Mouse (Mus musculus) embryonic fibroblast, embryonic 13.5 days (primary cell): Measurements from ENCODE around the gene Zfp697. TPM values are rescaled to one million over a fixed set of nuclear protein-coding genes. Genes with fewer than 3 reads are reported as not detected.

ENCODE experiments used
- H3K27ac ChIP-seq: 2 replicates; pipeline ENCODE4 v1.5.1; 2012; ENCODE audit warnings: low read length, control low read depth, inconsistent platforms; ENCODE audit not compliant: insufficient read depth
- H3K4me1 ChIP-seq: 2 replicates; pipeline ENCODE4 v1.6.1; 2011; ENCODE audit warnings: low read length; ENCODE audit not compliant: control insufficient read depth, insufficient read depth
- H3K4me3 ChIP-seq: 2 replicates; pipeline ENCODE4 v1.5.1; 2011; ENCODE audit warnings: mild to moderate bottlenecking, control low read depth, low read length; ENCODE audit not compliant: insufficient read depth
- CTCF ChIP-seq: IDR thresholded peaks from 2 replicates; pipeline ENCODE4 v1.5.1; 2011; ENCODE audit warnings: mild to moderate bottlenecking, control low read depth, low read length, moderate library complexity, borderline replicate concordance; ENCODE audit not compliant: insufficient read depth
- POLR2A ChIP-seq: IDR thresholded peaks from 2 replicates; pipeline ENCODE4 v1.6.1; 2011; ENCODE audit warnings: low read depth, mild to moderate bottlenecking, control low read depth, low read length, moderate library complexity
- polyA plus RNA-seq: library from polyadenylated mRNA; stranded (reverse); fragments of >200 nt; gene quantifications from 2 replicates; pipeline ENCODE4 v1.2.4, GENCODE M21; 2011; ENCODE audit warnings: low read depth; ENCODE audit not compliant: missing spikeins, insufficient read length

The Zfp697 gene
- polyA plus RNA-seq, 1 experiment, result 7.6 TPM

DNA sequence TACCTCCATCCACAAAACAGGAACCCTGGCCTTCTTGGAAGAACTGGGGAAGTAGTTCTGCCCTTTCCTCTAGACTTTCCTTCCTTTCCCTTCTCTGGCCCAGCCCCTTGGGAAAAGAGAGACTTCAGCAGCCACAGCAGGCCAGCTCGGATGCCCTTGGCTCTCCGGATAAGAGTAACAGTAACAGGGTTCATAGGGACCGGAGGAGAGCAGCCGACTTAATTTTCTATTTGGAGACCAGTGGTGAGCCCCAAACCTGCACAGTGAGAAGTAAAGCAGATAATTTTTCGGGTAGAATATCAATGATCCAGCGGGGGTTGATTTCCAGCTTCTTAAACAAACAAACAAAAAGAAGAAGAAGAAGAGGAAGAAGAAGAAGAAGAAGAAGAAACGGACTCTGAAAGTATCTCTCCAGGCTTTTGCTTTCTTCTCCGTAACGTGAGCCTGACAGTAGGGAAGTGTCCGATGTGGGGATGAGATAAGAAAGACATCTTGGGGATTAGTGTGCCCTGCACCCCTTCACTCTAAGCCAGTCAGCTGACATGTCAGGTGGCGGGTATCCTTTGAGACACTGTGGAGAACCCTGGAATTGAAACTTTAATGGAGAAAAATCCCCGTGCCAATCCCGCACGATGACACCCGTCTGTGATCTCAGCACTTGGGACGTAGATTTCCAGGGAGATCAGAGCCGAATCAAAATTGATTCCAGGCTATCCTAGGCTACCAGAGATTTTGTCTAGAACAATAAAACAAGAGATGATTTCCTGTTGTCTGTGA lies 41.3 kb upstream of the Zfp697 start:
- Histone ChIP-seq H3K4me1 (peaks cover 9% of the 10 kb centered on the region; the same call in 1 of the 2 replicates), H3K27ac (no peak overlapping the region), H3K4me3 (no peak overlapping the region)
- TF ChIP-seq CTCF, result no peak
- TF ChIP-seq POLR2A, result no peak

DNA sequence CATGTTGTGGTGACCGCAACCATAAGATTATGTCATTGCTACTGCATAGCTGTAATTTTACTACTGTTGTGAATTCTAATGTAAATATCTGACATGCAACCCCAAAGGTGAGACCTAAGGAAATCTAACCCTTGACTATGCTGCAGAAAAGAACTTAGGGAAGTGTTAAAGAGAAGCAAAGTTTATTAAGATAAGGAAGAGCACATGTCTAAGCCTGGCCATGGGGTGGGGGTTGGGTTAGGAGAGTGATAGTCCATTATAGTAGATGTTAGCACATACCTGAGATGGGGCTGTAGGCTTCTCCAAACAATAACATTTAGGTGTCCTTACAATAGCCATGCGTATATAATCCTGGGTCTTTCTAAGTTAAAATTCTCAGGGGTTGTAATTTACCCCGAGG lies 39.0 kb upstream of the Zfp697 start:
- TF ChIP-seq CTCF, result no peak
- no peak for TF ChIP-seq POLR2A
- Histone ChIP-seq H3K27ac (no peak overlapping the region), H3K4me1 (no peaks in the 10 kb centered on the region), H3K4me3 (no peak overlapping the region)

DNA sequence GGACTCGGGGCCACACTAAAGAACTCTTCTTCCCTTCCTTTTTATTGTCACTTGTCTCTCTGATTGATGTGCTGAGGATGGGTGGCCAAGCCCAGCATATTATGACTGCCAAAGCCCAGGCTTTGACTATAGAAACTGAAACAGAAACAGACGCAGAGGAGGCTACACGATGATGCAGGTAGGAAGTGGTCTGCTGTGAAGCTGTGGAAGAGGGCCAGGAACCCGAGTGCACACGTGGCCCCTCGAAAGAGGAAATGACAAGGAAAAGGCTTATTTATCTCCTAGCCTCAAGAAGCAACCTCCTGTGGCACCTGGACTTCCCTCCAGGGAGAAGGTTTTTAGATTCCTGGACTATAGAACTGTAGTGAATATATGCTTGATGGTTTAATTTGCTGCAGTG lies 34.2 kb upstream of the Zfp697 start:
- TF ChIP-seq CTCF (no peak), POLR2A (no peak)
- Histone ChIP-seq H3K27ac (no peak overlapping the region), H3K4me3 (no peak overlapping the region), H3K4me1 (no peaks in the 10 kb centered on the region)

DNA sequence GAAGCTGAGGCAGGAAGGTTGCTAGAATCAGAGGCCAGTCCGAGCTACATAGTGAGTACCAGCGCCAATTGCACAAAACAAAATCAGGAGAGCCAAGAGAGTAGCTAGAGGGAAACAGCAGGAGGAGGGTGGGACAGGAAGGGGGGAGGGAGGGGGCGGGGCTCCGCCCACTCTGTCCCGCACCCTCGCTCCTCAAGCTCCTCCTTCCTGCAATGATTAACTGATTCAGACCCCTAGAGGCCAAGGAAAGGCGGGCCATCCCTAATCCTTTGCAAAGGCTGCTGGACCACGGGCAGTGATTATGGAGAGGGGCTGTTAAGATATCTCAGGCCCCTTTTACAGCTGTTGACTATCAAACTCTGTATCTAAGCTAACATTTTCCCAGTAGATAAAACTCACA lies 33.6 kb upstream of the Zfp697 start:
- TF ChIP-seq POLR2A (no peak), CTCF (no peak)

DNA sequence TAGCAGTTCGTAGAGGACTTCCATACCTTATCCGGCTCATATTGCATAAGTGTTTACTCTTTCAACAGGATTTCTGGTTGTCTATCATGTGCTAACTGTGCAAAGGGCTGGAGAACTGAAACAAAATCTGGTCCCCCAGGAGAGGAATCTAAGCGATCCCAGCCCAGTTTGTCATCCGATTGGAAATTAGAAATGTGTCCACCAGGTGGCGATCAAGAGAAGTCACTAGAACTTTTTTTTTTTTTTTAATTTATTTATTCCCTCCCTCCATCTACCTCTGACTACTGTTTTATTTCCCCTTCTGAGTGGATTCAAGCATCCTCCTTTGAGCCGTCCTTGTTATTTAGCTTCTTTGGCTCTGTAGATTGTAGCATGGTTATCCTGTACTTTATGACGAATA lies 28.4 kb upstream of the Zfp697 start:
- H3K27ac ChIP-seq, result no peak overlapping the region
- TF ChIP-seq CTCF (no peak), POLR2A (no peak)

More for the DNA sequence above, 33.6 kb upstream of the Zfp697 start:
- Histone ChIP-seq H3K27ac (no peak overlapping the region), H3K4me1 (no peaks in the 10 kb centered on the region), H3K4me3 (no peak overlapping the region)

DNA sequence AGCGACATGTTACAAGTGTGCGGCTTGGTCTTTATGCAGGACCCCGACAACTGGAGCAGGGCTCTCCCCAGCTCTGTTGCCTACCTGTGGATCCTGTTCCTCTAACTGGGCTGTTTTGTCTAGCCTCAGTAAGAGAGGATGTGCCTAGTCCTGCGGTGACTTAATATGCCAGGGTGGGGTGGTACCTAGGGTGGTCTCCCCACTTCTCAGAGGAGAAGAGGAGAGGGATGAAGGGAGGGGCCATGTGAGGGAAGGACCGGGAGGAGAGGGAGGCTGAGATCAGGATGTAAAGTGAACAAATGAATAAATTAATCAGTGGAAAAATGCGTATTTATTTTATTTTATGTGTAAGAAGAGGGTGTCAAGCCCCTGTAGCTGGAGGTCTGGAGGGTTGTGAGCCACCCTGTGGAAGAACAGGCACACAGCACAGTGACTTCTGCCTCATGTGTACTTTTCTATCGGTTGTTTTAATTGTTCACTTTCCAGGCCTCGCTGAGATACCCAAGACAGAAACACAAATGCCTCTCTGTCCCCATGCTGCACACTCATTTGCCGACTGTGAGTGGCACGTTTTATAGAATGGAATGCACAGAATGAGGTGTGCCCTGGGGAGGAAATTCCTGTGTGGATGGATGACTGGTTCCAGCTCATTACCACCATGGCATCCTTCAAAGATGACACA lies 26.8 kb upstream of the Zfp697 start:
- TF ChIP-seq CTCF (peak; percentile 35; the same call in 1 of the 2 replicates), POLR2A (no peak)
- no peak overlapping the region for H3K4me3 ChIP-seq
- H3K4me1 ChIP-seq, result peaks cover 14% of the 10 kb centered on the region; the same call in 1 of the 2 replicates
- H3K27ac ChIP-seq, result peak overlapping the region; percentile 63

More for the DNA sequence above, 28.4 kb upstream of the Zfp697 start:
- Histone ChIP-seq H3K4me1 (peaks cover 14% of the 10 kb centered on the region; the same call in 1 of the 2 replicates), H3K4me3 (no peak overlapping the region)

DNA sequence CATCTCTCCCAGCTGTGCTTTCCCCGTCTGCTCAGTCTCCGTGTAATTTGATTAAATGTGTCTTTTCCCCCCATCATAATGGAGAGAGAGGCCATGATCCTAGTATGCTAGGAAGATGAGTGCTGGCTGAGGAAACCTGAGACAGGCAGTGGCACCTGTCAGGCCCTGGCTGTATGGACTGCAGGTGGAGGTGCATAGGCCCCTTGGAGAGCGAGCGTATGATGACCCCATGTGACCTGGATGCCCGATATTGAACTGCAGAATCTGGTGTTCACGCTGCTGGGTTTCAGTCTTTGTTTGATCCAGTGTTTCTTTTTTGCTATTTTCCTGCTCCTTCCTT lies 26.3 kb upstream of the Zfp697 start:
- H3K4me1 ChIP-seq, result peaks cover 14% of the 10 kb centered on the region; the same call in 1 of the 2 replicates
- no peak for TF ChIP-seq POLR2A
- TF ChIP-seq CTCF, result no peak
- no peak overlapping the region for H3K4me3 ChIP-seq
- H3K27ac ChIP-seq, result no peak overlapping the region

DNA sequence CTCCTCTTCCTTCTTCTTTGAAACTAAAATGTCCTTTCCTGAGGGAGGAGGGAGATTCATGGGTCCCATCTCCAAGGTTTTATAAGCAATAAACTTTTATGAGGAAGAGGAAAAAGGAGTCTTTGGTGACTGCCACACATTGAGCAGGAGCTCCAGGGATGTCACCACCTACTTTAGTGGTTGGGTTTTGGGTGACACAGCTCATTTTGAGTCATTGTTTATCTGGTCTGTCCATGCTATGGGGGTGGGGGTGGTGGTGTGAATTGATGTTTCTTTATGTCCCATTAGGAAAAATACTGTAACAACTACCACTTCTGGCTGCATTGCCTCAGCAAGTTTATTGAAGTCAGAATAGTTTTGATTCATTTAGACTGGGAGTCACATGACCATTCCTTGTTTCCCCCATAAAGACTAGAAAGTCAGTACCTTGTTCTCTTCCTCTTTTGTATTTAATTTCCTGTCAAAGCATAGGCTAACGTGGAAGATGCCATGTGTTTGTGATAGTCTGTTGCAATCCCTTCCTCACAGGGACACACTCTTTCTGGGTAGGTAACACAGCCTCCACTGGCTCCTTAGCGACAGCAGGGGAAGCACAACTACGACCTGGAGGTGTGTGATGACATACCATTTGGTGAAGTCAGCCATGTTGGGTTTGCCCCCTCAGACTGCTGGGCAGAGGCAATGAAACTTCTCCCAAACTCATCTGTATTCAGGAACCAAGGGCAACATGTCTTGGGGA lies 25.5 kb upstream of the Zfp697 start:
- TF ChIP-seq POLR2A (no peak), CTCF (no peak)
- no peak overlapping the region for H3K27ac ChIP-seq
- H3K4me3 ChIP-seq, result no peak overlapping the region
- H3K4me1 ChIP-seq, result peaks cover 14% of the 10 kb centered on the region; the same call in 1 of the 2 replicates

DNA sequence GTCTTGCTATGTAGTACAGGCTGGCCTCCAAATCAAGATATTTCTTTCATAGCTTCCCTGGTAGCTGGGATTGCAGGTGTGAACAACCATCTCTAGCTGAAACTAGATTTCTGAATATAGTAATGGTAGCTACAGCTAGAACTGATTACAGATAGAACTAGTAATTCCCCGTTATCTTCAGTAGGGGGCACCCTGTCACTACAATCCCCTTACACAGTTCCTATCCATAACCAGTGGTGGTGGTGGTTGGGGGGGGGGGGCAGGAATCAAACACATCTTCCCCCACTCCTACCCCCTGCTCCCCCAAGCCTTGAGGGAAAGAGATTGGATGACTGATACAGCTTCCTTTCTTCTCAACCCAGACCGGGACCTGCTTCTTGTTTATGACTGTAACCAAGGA lies 19.5 kb upstream of the Zfp697 start:
- TF ChIP-seq POLR2A (no peak), CTCF (no peak)

DNA sequence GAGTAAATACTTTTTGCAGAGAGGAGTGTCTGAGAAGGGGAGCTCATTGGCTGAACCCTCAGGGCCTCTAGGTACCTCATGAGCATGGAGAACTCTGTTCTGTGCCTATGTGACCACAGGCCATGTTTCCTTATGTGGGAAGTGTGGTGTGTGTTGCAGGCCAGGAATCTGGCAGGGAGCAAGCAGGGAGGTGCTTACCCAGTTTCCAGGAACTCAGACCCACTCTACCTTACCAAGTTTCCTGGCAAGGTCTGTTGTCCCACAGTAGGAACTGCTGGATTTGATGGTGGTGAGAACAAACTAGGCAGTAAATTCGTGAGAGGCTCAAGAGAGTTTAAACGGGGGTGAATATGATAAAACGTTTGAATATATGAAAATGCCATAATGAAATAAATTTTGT lies 16.2 kb upstream of the Zfp697 start:
- H3K27ac ChIP-seq, result no peak overlapping the region
- H3K4me1 ChIP-seq, result no peaks in the 10 kb centered on the region
- no peak overlapping the region for H3K4me3 ChIP-seq
- TF ChIP-seq CTCF, result no peak
- no peak for TF ChIP-seq POLR2A

More for the DNA sequence above, 19.5 kb upstream of the Zfp697 start:
- H3K4me3 ChIP-seq, result no peak overlapping the region
- H3K27ac ChIP-seq, result no peak overlapping the region
- H3K4me1 ChIP-seq, result no peaks in the 10 kb centered on the region
